Mouse (Mus musculus) liver, adult 2 months (tissue): ENCODE results near the gene Elovl6.

Experiments used
- CTCF ChIP-seq: fragments of 200-500 bp; IDR thresholded peaks from 2 replicates; pipeline ENCODE4 v1.5.1; 2011; ENCODE audit warnings: low read depth, low read length, control low read depth
- POLR2A ChIP-seq: fragments of 200-500 bp; IDR thresholded peaks from 2 replicates; pipeline ENCODE4 v1.6.1; 2011; ENCODE audit warnings: low read length, control low read depth; ENCODE audit not compliant: insufficient read depth; ENCODE audit errors: extremely low read depth

- TF ChIP-seq POLR2A (no peak), CTCF (no peak)
Observed at GRCm38 (mm10) chr3:129494123-129494522, 38.0 kb upstream of the Elovl6 start.
